Mouse (Mus musculus): ENCODE data around the gene Pus1.

- TF ChIP-seq CTCF (IDR thresholded peaks at IDR 0.05; ENCODE audit: borderline replicate concordance, insufficient read depth, low read depth, low read length) (no peak), POLR2A (IDR thresholded peaks at IDR 0.05; ENCODE audit: borderline replicate concordance, insufficient read depth, low read length) (no peak)
These were observed 40.8 kb downstream of the Pus1 start for GRCm38 (mm10) chr5:110739496-110740275.
